Mouse (Mus musculus): ENCODE measurements around the gene Rasd1. TPM values are rescaled to one million over a fixed set of nuclear protein-coding genes. Genes with fewer than 3 reads are reported as not detected.
"Not testable (repeated sequence)": the region's sequence is repeated elsewhere in the genome, so short reads cannot be mapped to it uniquely, and the experiment has no call there.

Rasd1 gene
- total and polyA plus RNA-seq, 3 experiments: 0.06 TPM; not detected in 2

DNA sequence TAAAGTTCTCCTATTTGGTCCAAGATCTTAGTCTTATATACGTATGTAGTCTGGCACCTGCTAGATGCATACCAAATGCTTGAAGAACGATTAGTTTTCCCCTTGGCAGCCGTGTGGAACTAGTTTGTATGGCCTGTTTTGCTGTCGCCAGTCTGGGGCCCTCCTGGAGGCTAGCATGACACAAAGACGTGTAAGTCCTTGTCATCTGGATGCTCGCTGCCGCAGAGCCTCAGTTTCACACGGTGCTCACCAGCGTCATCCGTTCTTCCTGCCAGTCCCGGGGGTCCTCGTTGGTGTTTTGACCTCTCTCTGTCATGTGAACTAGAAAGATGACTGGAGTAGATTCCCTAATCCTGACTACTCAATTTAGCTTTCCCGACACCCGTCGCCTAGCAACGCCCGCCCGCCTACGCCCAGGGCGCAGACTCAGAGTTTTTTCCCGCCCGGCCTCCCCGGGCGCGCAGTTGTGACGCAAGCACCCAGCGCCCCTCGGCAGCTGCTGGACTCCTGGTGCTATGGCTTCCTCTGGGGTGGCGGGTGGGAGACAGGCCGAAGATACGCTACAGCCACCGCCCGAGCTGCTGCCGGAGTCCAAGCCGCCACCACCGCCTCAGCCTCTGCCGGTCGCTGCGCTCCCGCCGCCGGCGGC lies 16.9 kb downstream of the Rasd1 start, which contains the start of gene Med9 (continued):
- TF ChIP-seq UBTF (IDR thresholded peaks at IDR 0.05; ENCODE audit: borderline replicate concordance, insufficient read depth, low read depth, low read length) (no peak), ZNF384 (IDR thresholded peaks at IDR 0.05; ENCODE audit: low read depth, low read length) (no peak)

DNA sequence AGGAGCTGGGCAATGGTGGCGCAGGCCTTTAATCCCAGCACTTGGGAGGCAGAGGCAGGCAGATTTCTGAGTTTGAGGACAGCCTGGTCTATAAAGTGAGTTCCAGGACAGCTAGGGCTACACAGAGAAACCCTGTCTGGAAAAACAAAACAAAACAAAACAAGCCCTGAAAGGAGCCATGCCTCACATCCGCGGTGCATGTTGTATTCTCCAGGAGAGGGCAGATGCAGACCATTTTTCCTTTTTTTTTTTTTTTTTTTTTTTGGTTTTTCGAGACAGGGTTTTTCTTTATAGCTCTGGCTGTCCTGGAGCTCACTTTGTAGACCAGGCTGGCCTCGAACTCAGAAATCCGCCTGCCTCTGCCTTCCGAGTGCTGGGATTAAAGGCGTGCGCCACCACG lies 19.9 kb downstream of the Rasd1 start:
- H3K27ac ChIP-seq (ENCODE audit: control insufficient read depth, low read depth, low read length); H3K4me3 ChIP-seq (ENCODE audit: control insufficient read depth in 1 of 2, insufficient read depth in 1 of 2, low read depth in 2 of 2, low read length in 2 of 2); H3K27me3 ChIP-seq (ENCODE audit: control insufficient read depth in 1 of 2, insufficient read depth in 2 of 2, low read length in 2 of 2); DNase-seq (ENCODE audit: low read depth, low spot score); H3K9me3 ChIP-seq (replicated peaks; ENCODE audit: insufficient read depth, low read length); H3K9ac ChIP-seq (ENCODE audit: control insufficient read depth, low read depth, low read length, poor library complexity, severe bottlenecking): not testable (repeated sequence)
- H3K36me3 ChIP-seq (ENCODE audit: control insufficient read depth in 1 of 2, insufficient read depth in 2 of 2, low read length in 2 of 2): peaks cover 0 to 29% of the 10 kb centered on the region in 2 experiments; a peak in 2 of 4 replicates
- peaks cover 12% of the 10 kb centered on the region for H3K79me2 ChIP-seq (ENCODE audit: control insufficient read depth, insufficient read depth, low read length, poor library complexity)
- peaks cover 13 to 43% of the 10 kb centered on the region in 2 experiments for H3K4me1 ChIP-seq (ENCODE audit: control insufficient read depth in 1 of 2, insufficient read depth in 2 of 2, low read length in 2 of 2)

GRCm38 (mm10) chr11:59941391-59941790 lies 23.4 kb downstream of the Rasd1 start:
- Histone ChIP-seq H3K9ac (ENCODE audit: control insufficient read depth, low read depth, low read length, poor library complexity, severe bottlenecking) (peak overlapping the region; percentile 5; the same call in 1 of the 2 replicates), H3K36me3 (ENCODE audit: control insufficient read depth in 1 of 2, insufficient read depth in 2 of 2, low read length in 2 of 2) (peaks cover 0 to 23% of the 10 kb centered on the region in 2 experiments; a peak in 2 of 4 replicates), H3K79me2 (ENCODE audit: control insufficient read depth, insufficient read depth, low read length, poor library complexity) (no peaks in the 10 kb centered on the region), H3K27ac (ENCODE audit: control insufficient read depth, low read depth, low read length) (peak overlapping the region; percentile 29), H3K9me3 (replicated peaks; ENCODE audit: insufficient read depth, low read length) (no peaks in the 10 kb centered on the region), H3K4me3 (ENCODE audit: control insufficient read depth in 1 of 2, insufficient read depth in 1 of 2, low read depth in 2 of 2, low read length in 2 of 2) (no peak overlapping the region; a peak in 1 of 4 replicates), H3K4me1 (ENCODE audit: control insufficient read depth in 1 of 2, insufficient read depth in 2 of 2, low read length in 2 of 2) (peaks cover 11 to 34% of the 10 kb centered on the region in 2 experiments), H3K27me3 (ENCODE audit: control insufficient read depth in 1 of 2, insufficient read depth in 2 of 2, low read length in 2 of 2) (no peaks in the 10 kb centered on the region)
- peak; percentile 89 for DNase-seq (ENCODE audit: low read depth, low spot score)
- peak; percentile 44 to 68; a peak in 3 of 4 replicates for TF ChIP-seq EP300 (IDR thresholded peaks at IDR 0.05; ENCODE audit: low read depth in 1 of 2, low read length in 2 of 2)
- TF ChIP-seq POLR2AphosphoS5 (IDR thresholded peaks at IDR 0.05; ENCODE audit: borderline replicate concordance, low read depth, low read length): no peak
- TF ChIP-seq TAL1 (IDR thresholded peaks at IDR 0.05; ENCODE audit: low read length): no peak
- no peak for TF ChIP-seq USF1 (IDR thresholded peaks at IDR 0.05; ENCODE audit: low read depth, low read length)
- TF ChIP-seq MAFK (IDR thresholded peaks at IDR 0.05; ENCODE audit: borderline replicate concordance, low read depth, low read length): peak; percentile 80; the same call in 1 of the 2 replicates
- TF ChIP-seq ZNF384 (IDR thresholded peaks at IDR 0.05; ENCODE audit: low read depth, low read length): peak; percentile 97
- peak; percentile 54 for TF ChIP-seq GATA1 (IDR thresholded peaks at IDR 0.05; ENCODE audit: low read depth, low read length)
- TF ChIP-seq POLR2AphosphoS2 (IDR thresholded peaks at IDR 0.05; ENCODE audit: low read length): no peak
- TF ChIP-seq ETS1 (IDR thresholded peaks at IDR 0.05; ENCODE audit: low read depth, low read length): peak; percentile 69
- peak; percentile 49; the same call in 1 of the 2 replicates for TF ChIP-seq TBP (IDR thresholded peaks at IDR 0.05; ENCODE audit: low read depth, low read length)
- no peak for TF ChIP-seq GABPA (IDR thresholded peaks at IDR 0.05; ENCODE audit: low read depth, low read length)
- 0 out of 2 replicates have a peak, but pooled peaks have one; percentile 12 for TF ChIP-seq RCOR1 (IDR thresholded peaks at IDR 0.05; ENCODE audit: low read depth, low read length)
- 0 out of 2 replicates have a peak, but pooled peaks have one; percentile 40 for TF ChIP-seq MYC (IDR thresholded peaks at IDR 0.05; ENCODE audit: low read depth, low read length)
- no peak for TF ChIP-seq HCFC1 (IDR thresholded peaks at IDR 0.05; ENCODE audit: low read depth, low read length)
- 0 out of 2 replicates have a peak, but pooled peaks have one; percentile 15 for TF ChIP-seq TCF12 (IDR thresholded peaks at IDR 0.05; ENCODE audit: low read depth, low read length)
- TF ChIP-seq ZKSCAN1 (IDR thresholded peaks at IDR 0.05; ENCODE audit: low read depth, low read length): no peak
- TF ChIP-seq JUND (IDR thresholded peaks at IDR 0.05; ENCODE audit: low read depth, low read length): no peak
- TF ChIP-seq SIN3A (IDR thresholded peaks at IDR 0.05; ENCODE audit: low read length): peak; percentile 81
- 0 out of 2 replicates have a peak, but pooled peaks have one; percentile 1 for TF ChIP-seq MYB (IDR thresholded peaks at IDR 0.05; ENCODE audit: low read depth, low read length)
- TF ChIP-seq MXI1 (IDR thresholded peaks at IDR 0.05; ENCODE audit: low read depth, low read length): 0 out of 2 replicates have a peak, but pooled peaks have one; percentile 17
